Mouse (Mus musculus) liver, embryonic 13.5 days (tissue): Measurements from ENCODE around the gene Slc13a3. TPM values are rescaled to one million over a fixed set of nuclear protein-coding genes. Genes with fewer than 3 reads are reported as not detected.

Source experiments
- ATAC-seq: fragments of 200-750 bp; cut with Nextera tagmentation; 2 replicates; pipeline ENCODE4 v1.8.0; 2017; ENCODE audit warnings: low read depth, mild to moderate bottlenecking, moderate number of reproducible peaks, moderate library complexity
- DNase-seq: peaks from one replicate; pipeline ENCODE4 v3.0.0; 2022
- H3K27ac ChIP-seq: fragments of 300-500 bp; sonication (generic); 2 replicates; pipeline ENCODE4 v1.5.1; 2015; ENCODE audit warnings: moderate library complexity, mild to moderate bottlenecking, inconsistent platforms
- H3K27me3 ChIP-seq: fragments of 300-500 bp; sonication (generic); 2 replicates; pipeline ENCODE4 v1.6.1; 2015; ENCODE audit warnings: mild to moderate bottlenecking, inconsistent platforms
- H3K36me3 ChIP-seq: fragments of 300-500 bp; sonication (generic); 2 replicates; pipeline ENCODE4 v1.6.1; 2015; ENCODE audit warnings: mild to moderate bottlenecking, inconsistent platforms
- H3K4me1 ChIP-seq: fragments of 300-500 bp; sonication (generic); replicated peaks from 2 replicates; pipeline ENCODE4 v1.6.1; 2015; ENCODE audit warnings: inconsistent platforms
- H3K4me2 ChIP-seq: fragments of 300-500 bp; sonication (generic); 2 replicates; pipeline ENCODE4 v1.6.1; 2015; ENCODE audit warnings: inconsistent platforms, mild to moderate bottlenecking, moderate library complexity
- H3K4me3 ChIP-seq: fragments of 300-500 bp; sonication (generic); replicated peaks from 2 replicates; pipeline ENCODE4 v1.5.1; 2015; ENCODE audit warnings: mild to moderate bottlenecking, inconsistent platforms
- H3K9ac ChIP-seq: fragments of 300-500 bp; sonication (generic); 2 replicates; pipeline ENCODE4 v1.6.1; 2015; ENCODE audit warnings: mild to moderate bottlenecking, inconsistent platforms
- H3K9me3 ChIP-seq: fragments of 300-500 bp; sonication (generic); replicated peaks from 2 replicates; pipeline ENCODE4 v1.6.1; 2016; ENCODE audit warnings: inconsistent platforms
- WGBS: fragments of 180-500 bp; shearing (Covaris S2); methylation state at CpG from one replicate; pipeline ENCODE4 v1.1.7; 2015; ENCODE audit not compliant: insufficient replicate concordance; 5-methylcytosine and 5-hydroxymethylcytosine counted together
- polyA plus RNA-seq: library from polyadenylated mRNA; unstranded; fragments of >200 nt; fragmentation: Nextera tagmentation; extraction: Ambion mirVana; gene quantifications from 2 replicates; pipeline ENCODE4 v1.2.1, GENCODE M21; 2015

Slc13a3 gene
- polyA plus RNA-seq, 1 experiment from 2014 or later, result 4.4 TPM

- Histone ChIP-seq H3K9ac (peak overlapping the region; percentile 60), H3K4me3 (peak overlapping the region; percentile 58), H3K27ac (no peak overlapping the region; the same call in 1 of the 2 replicates), H3K36me3 (peaks cover 29% of the 10 kb centered on the region), H3K4me1 (peaks cover 11% of the 10 kb centered on the region; the same call in 1 of the 2 replicates), H3K4me2 (peak overlapping the region; percentile 53), H3K9me3 (no peaks in the 10 kb centered on the region), H3K27me3 (peaks cover 9% of the 10 kb centered on the region)
- 42% methylated on average over 4 of the region's 4 CpGs for WGBS
- ATAC-seq, result no peak
- no peak for DNase-seq
Measured at GRCm38 (mm10) chr2:165387370-165387769, 85.7 kb downstream of the Slc13a3 start.

- H3K36me3 ChIP-seq, result peaks cover 58% of the 10 kb centered on the region
Measured at GRCm38 (mm10) chr2:165380050-165380449, 93.0 kb downstream of the Slc13a3 start.

GRCm38 (mm10) chr2:165376001-165376400, 97.0 kb downstream of the Slc13a3 start:
- DNase-seq, result no peak
- Histone ChIP-seq H3K9ac (no peak overlapping the region), H3K27me3 (no peaks in the 10 kb centered on the region), H3K4me1 (peaks cover 2% of the 10 kb centered on the region; the same call in 1 of the 2 replicates), H3K4me2 (no peak overlapping the region), H3K36me3 (peaks cover 21% of the 10 kb centered on the region), H3K9me3 (peaks cover 5% of the 10 kb centered on the region), H3K4me3 (no peak overlapping the region), H3K27ac (no peak overlapping the region)
- ATAC-seq, result no peak
- 27% methylated on average over 4 of the region's 4 CpGs for WGBS

More at GRCm38 (mm10) chr2:165380050-165380449, 93.0 kb downstream of the Slc13a3 start:
- Histone ChIP-seq H3K4me3 (no peak overlapping the region), H3K27me3 (no peaks in the 10 kb centered on the region), H3K9ac (no peak overlapping the region), H3K4me1 (peaks cover 2% of the 10 kb centered on the region; the same call in 1 of the 2 replicates), H3K9me3 (peaks cover 9% of the 10 kb centered on the region), H3K4me2 (no peak overlapping the region), H3K27ac (no peak overlapping the region)
- no peak for DNase-seq
- ATAC-seq, result no peak
- WGBS, result 86% methylated on average over 25 of the region's 25 CpGs

- H3K4me2 ChIP-seq, result no peak overlapping the region
- H3K36me3 ChIP-seq, result peaks cover 15% of the 10 kb centered on the region
- no peak overlapping the region for H3K4me3 ChIP-seq
- no peak overlapping the region for H3K27ac ChIP-seq
- H3K4me1 ChIP-seq, result peaks cover 2% of the 10 kb centered on the region; the same call in 1 of the 2 replicates
- H3K9me3 ChIP-seq, result no peaks in the 10 kb centered on the region; the same call in 1 of the 2 replicates
- no peak for ATAC-seq
- 67% methylated on average over 5 of the region's 5 CpGs for WGBS
- no peak overlapping the region for H3K9ac ChIP-seq
- H3K27me3 ChIP-seq, result no peaks in the 10 kb centered on the region
- no peak for DNase-seq
Measured at GRCm38 (mm10) chr2:165375478-165375877, 97.6 kb downstream of the Slc13a3 start.

- no peak overlapping the region for H3K4me3 ChIP-seq
Measured at GRCm38 (mm10) chr2:165371066-165371465, 102.0 kb downstream of the Slc13a3 start.

GRCm38 (mm10) chr2:165370348-165370747, 102.7 kb downstream of the Slc13a3 start:
- no peak overlapping the region for H3K4me2 ChIP-seq
- H3K9ac ChIP-seq, result no peak overlapping the region
- no peak overlapping the region for H3K27ac ChIP-seq
- no peaks in the 10 kb centered on the region for H3K9me3 ChIP-seq
- H3K36me3 ChIP-seq, result no peaks in the 10 kb centered on the region
- no peak overlapping the region for H3K4me3 ChIP-seq
- peaks cover 30% of the 10 kb centered on the region for H3K27me3 ChIP-seq
- peaks cover 10% of the 10 kb centered on the region for H3K4me1 ChIP-seq
- ATAC-seq (no peak), DNase-seq (no peak)
- WGBS, result 33% methylated on average over 3 of the region's 3 CpGs

More at GRCm38 (mm10) chr2:165371066-165371465, 102.0 kb downstream of the Slc13a3 start:
- ATAC-seq (no peak), DNase-seq (no peak)
- no peak overlapping the region for H3K9ac ChIP-seq
- no peaks in the 10 kb centered on the region for H3K9me3 ChIP-seq
- 19% methylated on average over 3 of the region's 3 CpGs for WGBS
- H3K27me3 ChIP-seq, result peaks cover 26% of the 10 kb centered on the region
- no peaks in the 10 kb centered on the region for H3K36me3 ChIP-seq
- H3K4me1 ChIP-seq, result peaks cover 12% of the 10 kb centered on the region
- H3K4me2 ChIP-seq, result no peak overlapping the region
- no peak overlapping the region for H3K27ac ChIP-seq

- peaks cover 34% of the 10 kb centered on the region for H3K27me3 ChIP-seq
- H3K9ac ChIP-seq, result no peak within 1 kb of the TSS
- WGBS, result 4% methylated on average over 27 of the region's 27 CpGs
- H3K4me1 ChIP-seq, result peaks cover 10% of the 10 kb centered on the region
- no peaks in the 10 kb centered on the region for H3K36me3 ChIP-seq
- no peak for DNase-seq
- no peak for ATAC-seq
- peak within 1 kb of the TSS; percentile 19 for H3K4me3 ChIP-seq
- H3K9me3 ChIP-seq, result no peaks in the 10 kb centered on the region
- H3K27ac ChIP-seq, result no peak within 1 kb of the TSS
- H3K4me2 ChIP-seq, result peak within 1 kb of the TSS; percentile 35
Measured at GRCm38 (mm10) chr2:165368496-165368895, 104.5 kb downstream of the Slc13a3 start, which contains the start of gene Zfp663. Gene Zfp663 (minus strand): TSS chr2:165368729.

- H3K4me3 ChIP-seq, result peak overlapping the region; percentile 19
- H3K9me3 ChIP-seq, result 0 out of 2 replicates have a peak, but pooled peaks cover 3% of the 10 kb centered on the region
- H3K27me3 ChIP-seq, result peaks cover 34% of the 10 kb centered on the region
- 7% methylated on average over 13 of the region's 13 CpGs for WGBS
- DNase-seq (no peak), ATAC-seq (no peak)
- no peaks in the 10 kb centered on the region for H3K36me3 ChIP-seq
- H3K27ac ChIP-seq, result no peak overlapping the region
- H3K9ac ChIP-seq, result no peak overlapping the region
- H3K4me2 ChIP-seq, result peak overlapping the region; percentile 35
- peaks cover 10% of the 10 kb centered on the region for H3K4me1 ChIP-seq
Measured at GRCm38 (mm10) chr2:165367868-165368439, 105.1 kb downstream of the Slc13a3 start.

GRCm38 (mm10) chr2:165367047-165367520, 105.9 kb downstream of the Slc13a3 start:
- H3K4me1 ChIP-seq, result peaks cover 10% of the 10 kb centered on the region
- 0 out of 2 replicates have a peak, but pooled peaks cover 4% of the 10 kb centered on the region for H3K9me3 ChIP-seq
- ATAC-seq (peak; percentile 58), DNase-seq (no peak)
- H3K36me3 ChIP-seq, result no peaks in the 10 kb centered on the region
- no peak overlapping the region for H3K4me2 ChIP-seq
- WGBS, result 0% methylated on average over 6 of the region's 8 CpGs
- peaks cover 34% of the 10 kb centered on the region for H3K27me3 ChIP-seq
- no peak overlapping the region for H3K27ac ChIP-seq
- H3K9ac ChIP-seq, result no peak overlapping the region
- H3K4me3 ChIP-seq, result no peak overlapping the region

- Histone ChIP-seq H3K9me3 (0 out of 2 replicates have a peak, but pooled peaks cover 4% of the 10 kb centered on the region), H3K4me2 (peak overlapping the region; percentile 26; the same call in 1 of the 2 replicates), H3K27me3 (peaks cover 32% of the 10 kb centered on the region), H3K9ac (no peak overlapping the region), H3K4me3 (no peak overlapping the region), H3K27ac (no peak overlapping the region), H3K4me1 (peaks cover 10% of the 10 kb centered on the region), H3K36me3 (no peaks in the 10 kb centered on the region)
- ATAC-seq (no peak), DNase-seq (no peak)
- 10% methylated on average over 21 of the region's 21 CpGs for WGBS
Measured at GRCm38 (mm10) chr2:165364334-165365091, 108.5 kb downstream of the Slc13a3 start.

GRCm38 (mm10) chr2:165363282-165363681, 109.7 kb downstream of the Slc13a3 start:
- H3K27ac ChIP-seq, result no peak overlapping the region
- no peak for ATAC-seq
- H3K27me3 ChIP-seq, result peaks cover 22% of the 10 kb centered on the region
- no peak overlapping the region for H3K4me3 ChIP-seq
- H3K4me1 ChIP-seq, result peaks cover 7% of the 10 kb centered on the region
- 0 out of 2 replicates have a peak, but pooled peaks cover 4% of the 10 kb centered on the region for H3K9me3 ChIP-seq
- no peak overlapping the region for H3K9ac ChIP-seq
- no peak for DNase-seq
- 75% methylated on average over 6 of the region's 6 CpGs for WGBS
- H3K4me2 ChIP-seq, result no peak overlapping the region
- no peaks in the 10 kb centered on the region for H3K36me3 ChIP-seq
